Mouse (Mus musculus) spleen, postnatal 4 days (tissue): ENCODE measurements around the gene Zfp936.
A peak's percentile ranks its signal among the peaks of the same experiment; 100 is the strongest.
"Not testable (repeated sequence)": the region's sequence is repeated elsewhere in the genome, so short reads cannot be mapped to it uniquely, and the experiment has no call there.

ENCODE experiments used
- DNase-seq, 2 experiments: peaks; one replicate each; pipeline ENCODE4 v3.0.0; 2022; ENCODE audit warnings: low spot score in 2 of 2

Gene Zfp936

GRCm38 (mm10) chr7:43113929-43114328 is at the start of gene Zfp936:
Gene Zfp936 (plus strand): TSS chr7:43114229.
- not testable (repeated sequence) for DNase-seq

GRCm38 (mm10) chr7:43077831-43078230 is 36.2 kb upstream of the Zfp936 start:
- DNase-seq, result no peak

- not testable (repeated sequence) for DNase-seq
Observed at GRCm38 (mm10) chr7:43128691-43129090, 14.7 kb downstream of the Zfp936 start.

- peak in 1 of 2 experiments; percentile 32 for DNase-seq
Observed at GRCm38 (mm10) chr7:43164121-43164520, 50.1 kb downstream of the Zfp936 start.

GRCm38 (mm10) chr7:43167101-43167500 is 53.1 kb downstream of the Zfp936 start:
- DNase-seq, result peak in 1 of 2 experiments; percentile 29

- not testable (repeated sequence) for DNase-seq
Observed at GRCm38 (mm10) chr7:43167811-43168210, 53.8 kb downstream of the Zfp936 start.

- DNase-seq, result peak in 1 of 2 experiments; percentile 45
Observed at GRCm38 (mm10) chr7:43168212-43168611, 54.2 kb downstream of the Zfp936 start.

GRCm38 (mm10) chr7:43177003-43177702 is 63.1 kb downstream of the Zfp936 start:
- DNase-seq, result no peak

- DNase-seq, result not testable (repeated sequence)
Observed at GRCm38 (mm10) chr7:43213781-43214180, 99.8 kb downstream of the Zfp936 start.
